Mouse (Mus musculus) cerebellum, postnatal 10 days (tissue): ENCODE measurements around the gene Ttc7.

Source experiments
- DNase-seq, 2 experiments: peaks; one replicate each; pipeline ENCODE4 v3.0.0; 2021; ENCODE audit warnings: mixed read lengths in 2 of 2

The Ttc7 gene

DNA sequence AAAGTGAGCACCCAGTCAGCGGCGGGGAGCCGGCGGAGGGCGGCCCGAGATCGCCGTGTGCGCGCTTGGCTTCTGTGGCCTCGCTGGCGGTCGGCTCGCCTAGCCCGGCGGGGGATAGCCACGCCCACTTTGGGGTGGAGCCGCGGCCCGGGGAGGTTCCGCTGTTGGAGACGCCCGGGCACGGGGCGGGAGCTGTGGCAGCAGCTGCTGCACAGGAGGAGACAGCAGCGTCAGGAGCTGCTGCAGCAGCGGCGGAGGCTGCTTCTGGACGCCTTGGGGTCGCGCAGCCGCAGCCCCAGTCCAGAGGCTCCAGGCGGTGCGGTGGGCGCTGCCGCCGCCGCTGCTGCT lies at the start of gene Ttc7:
TSS of gene Ttc7 (plus strand) at position 181 of the 348 bp plus-strand sequence.
- DNase-seq = peak; percentile 86 to 95

DNA sequence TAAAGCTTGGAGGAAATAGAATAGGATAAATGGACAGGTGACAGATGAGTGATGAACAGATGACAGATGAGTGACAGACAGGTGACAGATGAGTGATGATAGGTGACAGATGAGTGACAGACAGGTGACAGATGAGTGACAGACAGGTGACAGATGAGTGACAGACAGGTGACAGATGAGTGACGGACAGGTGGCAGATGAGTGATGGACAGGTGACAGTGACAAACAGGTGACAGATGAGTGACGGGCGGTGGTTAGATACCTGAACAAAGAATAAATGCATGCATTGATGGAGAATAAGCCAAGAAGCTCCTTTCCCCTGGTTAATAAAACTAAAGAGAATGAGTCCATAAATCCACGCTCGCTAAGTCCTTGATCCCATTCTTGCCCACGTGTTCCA lies 47.7 kb upstream of the Ttc7 start:
- DNase-seq = no peak

DNA sequence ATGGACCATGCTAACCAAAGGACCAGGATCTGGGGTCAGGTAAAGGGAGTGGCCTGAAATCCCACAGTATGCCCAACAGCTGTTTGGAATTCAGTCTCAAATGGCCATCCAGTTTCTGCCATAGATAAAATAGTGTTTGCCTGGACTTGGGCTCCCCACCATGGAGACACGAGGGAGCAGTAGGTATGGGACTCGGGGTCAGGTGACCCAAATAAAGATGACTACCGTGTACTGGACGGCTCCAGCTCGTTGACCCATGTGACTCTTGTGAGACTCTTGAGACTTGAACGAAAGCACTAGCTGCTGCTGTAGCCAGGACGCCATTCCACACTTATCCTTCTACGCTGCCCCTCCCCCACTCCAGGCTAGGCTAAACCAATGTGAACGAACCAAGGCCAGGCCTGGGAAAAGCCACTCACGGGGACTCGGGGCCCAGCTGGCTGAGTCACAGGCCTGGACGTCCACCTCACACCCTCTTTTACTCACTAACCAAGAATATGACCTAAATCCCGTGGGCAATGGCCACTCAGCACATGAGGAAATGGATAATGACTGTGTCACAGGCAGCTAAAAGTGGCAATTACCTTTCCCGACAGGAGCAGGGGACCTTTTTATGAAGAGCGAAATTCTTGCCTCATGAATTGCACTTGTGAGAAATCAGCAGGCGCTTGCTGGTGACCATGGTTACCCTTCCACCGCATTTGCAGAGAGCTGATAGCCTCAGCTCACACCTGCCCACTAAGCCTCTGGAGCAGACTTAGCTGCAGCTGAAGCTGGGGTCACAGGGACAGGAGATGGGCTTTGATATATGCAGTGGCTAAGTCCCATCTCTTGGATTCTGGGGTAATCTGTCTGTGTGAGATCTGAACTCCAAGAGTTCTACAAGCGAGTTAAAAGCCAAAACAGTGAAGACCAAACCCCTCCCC lies 45.7 kb upstream of the Ttc7 start:
- peak; percentile 43 to 45 for DNase-seq

- no peak for DNase-seq
Measured at GRCm38 (mm10) chr17:87237826-87238225, 44.9 kb upstream of the Ttc7 start.

DNA sequence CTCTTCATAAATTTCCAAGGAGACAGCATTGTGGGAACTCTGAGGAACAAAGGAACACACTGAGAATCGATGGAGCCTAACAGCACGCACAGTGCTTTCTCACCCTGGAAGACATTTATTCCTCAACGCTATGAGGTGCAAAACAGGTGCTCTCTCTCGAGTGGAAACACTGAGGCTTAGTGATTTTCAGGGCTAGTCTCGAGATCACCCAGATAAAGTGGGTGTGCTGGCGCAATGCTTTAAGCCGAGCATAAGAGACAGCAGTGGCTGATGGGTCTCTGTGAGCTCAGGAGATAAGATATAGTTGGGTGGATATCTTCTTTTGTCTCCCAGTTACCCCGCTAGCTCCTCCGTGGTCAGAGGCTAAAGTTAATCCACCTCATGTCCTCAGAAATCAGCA lies 36.6 kb upstream of the Ttc7 start:
- no peak for DNase-seq

DNA sequence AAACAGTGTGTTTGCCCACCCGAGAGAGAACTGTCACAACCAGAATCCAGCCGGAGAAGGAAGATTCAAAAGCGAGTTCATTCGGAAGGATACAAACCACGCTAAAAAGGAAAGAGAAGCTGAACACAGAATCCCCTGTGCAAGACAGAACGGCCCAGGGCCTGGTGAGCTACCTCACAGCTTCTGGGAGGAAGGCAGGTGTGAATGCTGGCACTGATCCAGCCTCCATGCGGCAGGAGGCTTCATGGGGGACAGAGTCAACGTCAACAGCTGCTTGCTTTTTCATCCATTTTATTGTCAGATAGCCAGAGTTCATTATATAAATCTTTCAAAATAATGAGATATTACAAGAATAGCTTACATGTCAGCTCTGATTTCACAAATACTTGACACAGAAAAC lies 28.3 kb upstream of the Ttc7 start:
- peak in 1 of 2 experiments; percentile 30 for DNase-seq

DNA sequence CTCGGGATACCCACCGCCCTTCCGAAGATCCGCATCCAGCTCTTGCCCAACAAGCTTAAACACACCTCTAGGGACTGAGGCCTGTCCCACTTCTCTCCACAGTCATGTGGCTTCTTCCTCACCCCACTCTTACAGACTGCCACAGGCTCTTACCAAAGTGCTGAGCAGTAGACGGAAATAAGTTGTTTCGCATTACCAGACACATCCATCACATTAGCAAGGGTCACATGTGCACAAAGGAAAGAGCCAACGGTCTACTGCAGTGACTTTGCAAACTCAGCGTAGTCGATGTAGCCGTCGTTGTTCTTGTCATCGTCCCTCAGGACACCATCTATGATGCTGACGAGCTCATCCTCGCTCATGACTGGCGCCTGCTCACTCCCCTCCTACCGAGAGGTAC lies 27.0 kb upstream of the Ttc7 start:
- no peak for DNase-seq

DNA sequence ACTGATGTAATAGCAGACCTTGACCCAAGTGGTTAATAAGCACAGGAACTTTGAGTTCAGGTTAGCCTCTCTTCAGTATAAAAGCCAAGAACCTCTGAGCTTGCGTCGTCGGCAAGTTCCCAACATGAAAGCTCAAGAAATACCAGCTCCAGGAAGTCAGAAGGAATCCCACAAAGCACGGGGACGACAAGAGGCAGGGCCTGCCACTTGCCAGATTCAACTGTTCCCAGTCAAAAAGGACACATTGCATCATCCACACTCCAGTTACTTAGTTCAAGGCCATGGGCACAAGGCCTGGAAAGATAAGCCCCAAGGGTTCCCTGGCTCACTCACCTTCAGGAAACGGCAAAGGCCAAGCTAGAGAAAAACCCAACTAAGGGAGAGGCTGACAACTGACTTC lies 19.3 kb upstream of the Ttc7 start:
- DNase-seq = no peak

GRCm38 (mm10) chr17:87264054-87264830 lies 18.4 kb upstream of the Ttc7 start:
- no peak for DNase-seq

- no peak for DNase-seq
Measured at GRCm38 (mm10) chr17:87264927-87265791, 17.5 kb upstream of the Ttc7 start.

- peak; percentile 97 to 98 for DNase-seq
Measured at GRCm38 (mm10) chr17:87265792-87266186, 16.9 kb upstream of the Ttc7 start, which contains the start of gene Mcfd2. TSS of gene Mcfd2 (minus strand) at chr17:87265935.

- DNase-seq = no peak
Measured at GRCm38 (mm10) chr17:87269454-87269853, 13.2 kb upstream of the Ttc7 start.

GRCm38 (mm10) chr17:87275363-87276341 lies 7.0 kb upstream of the Ttc7 start:
- no peak for DNase-seq

- DNase-seq = peak; percentile 49 to 63
Measured at GRCm38 (mm10) chr17:87282007-87282705, 530 bp upstream of the Ttc7 start.

GRCm38 (mm10) chr17:87283055-87283754 lies 519 bp downstream of the Ttc7 start:
- DNase-seq = peak; percentile 57 to 60

DNA sequence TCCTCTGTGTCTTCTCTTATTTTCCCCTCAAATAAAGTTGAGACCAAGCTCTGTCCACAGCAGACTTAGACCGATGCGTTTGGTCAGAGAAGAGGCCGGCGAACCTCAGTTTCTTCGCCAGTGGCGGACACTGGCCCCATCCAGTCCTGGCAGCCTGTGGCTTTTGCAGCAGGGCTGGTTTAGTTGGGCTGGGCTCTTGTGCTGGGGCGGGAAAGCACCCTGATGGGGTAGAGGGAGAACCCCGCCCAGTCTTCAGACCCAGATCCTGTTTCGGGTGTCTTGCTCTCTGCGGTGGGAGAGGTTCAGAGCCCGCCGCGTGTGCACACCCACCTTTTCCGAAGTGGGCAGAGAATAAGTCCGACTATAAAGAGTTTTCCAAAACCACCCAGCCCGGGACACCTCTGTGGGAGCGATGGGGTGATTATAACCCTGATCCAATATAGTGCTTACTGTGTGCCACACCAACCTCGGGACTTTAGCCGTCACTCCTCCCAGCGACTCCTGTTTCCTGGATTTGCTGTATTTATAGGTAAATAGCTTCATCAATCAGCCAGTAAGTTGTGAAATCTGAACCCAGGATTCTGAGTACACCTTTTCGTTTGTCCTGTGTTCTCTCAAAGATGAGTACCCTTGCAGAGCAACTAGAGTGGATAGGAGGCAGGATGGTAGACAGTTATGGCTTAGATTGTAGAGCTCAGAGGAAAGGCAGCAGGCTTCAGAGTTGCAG lies 1.2 kb downstream of the Ttc7 start:
- DNase-seq = no peak

GRCm38 (mm10) chr17:87284482-87285040 lies 1.9 kb downstream of the Ttc7 start:
- no peak for DNase-seq

DNA sequence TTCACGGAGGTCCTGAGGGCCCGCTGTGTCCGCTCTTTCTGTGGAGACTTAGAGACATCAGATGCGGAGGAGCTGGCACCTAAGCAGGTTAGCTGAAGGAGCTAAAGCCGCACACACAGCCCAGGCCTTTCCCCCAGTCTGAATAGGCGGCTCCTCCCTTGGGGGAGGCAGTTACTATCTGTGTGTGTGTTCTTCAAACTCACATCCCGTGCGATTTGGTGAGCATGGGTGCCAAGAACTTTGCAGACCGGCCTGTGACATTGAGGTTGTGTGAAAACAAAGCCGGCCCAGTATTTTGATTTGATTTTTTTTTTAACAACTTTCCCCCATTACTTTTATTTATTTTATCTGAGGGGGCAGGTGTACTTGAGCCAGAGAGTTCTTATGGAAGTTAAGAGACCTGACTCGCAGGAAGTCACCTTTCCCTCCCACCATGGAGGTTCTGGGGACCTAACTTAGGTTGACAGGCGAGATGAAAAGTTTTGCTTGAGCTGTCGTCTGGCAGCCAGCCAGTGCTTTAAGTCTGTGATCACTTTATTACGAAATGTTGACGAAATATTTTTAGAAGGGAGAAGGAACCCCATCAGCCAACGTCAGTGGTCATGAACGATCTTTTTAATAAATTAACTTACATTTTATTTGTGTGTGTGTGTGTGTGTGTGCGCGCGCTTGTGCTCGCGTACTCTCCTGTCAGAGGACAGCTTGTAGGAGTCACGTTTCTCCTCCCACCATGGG lies 3.2 kb downstream of the Ttc7 start:
- no peak for DNase-seq
